Mouse (Mus musculus) megakaryocyte, embryonic 14.5 days (primary cell): ENCODE data around the gene Acsl3.

Experiments used
- FLI1 ChIP-seq: IDR thresholded peaks from 2 replicates; pipeline ENCODE4 v1.6.1; 2012; ENCODE audit warnings: low read length, inconsistent platforms, mixed read lengths
- GATA1 ChIP-seq: IDR thresholded peaks from 3 replicates; pipeline ENCODE4 v1.6.1; 2012; ENCODE audit warnings: mixed read lengths, low read length, inconsistent platforms, borderline replicate concordance

GRCm38 (mm10) chr1:78609134-78609907 is 48.3 kb upstream of the Acsl3 start:
- no peak for TF ChIP-seq GATA1
- TF ChIP-seq FLI1, result no peak
